Mouse (Mus musculus) thymus, postnatal 36 days (tissue): ENCODE measurements around the gene Tssk1.

ENCODE experiments used
- DNase-seq, 2 experiments: peaks; one replicate each; pipeline ENCODE4 v3.0.0; 2022; ENCODE audit warnings: mixed read lengths in 2 of 2

The Tssk1 gene

DNA sequence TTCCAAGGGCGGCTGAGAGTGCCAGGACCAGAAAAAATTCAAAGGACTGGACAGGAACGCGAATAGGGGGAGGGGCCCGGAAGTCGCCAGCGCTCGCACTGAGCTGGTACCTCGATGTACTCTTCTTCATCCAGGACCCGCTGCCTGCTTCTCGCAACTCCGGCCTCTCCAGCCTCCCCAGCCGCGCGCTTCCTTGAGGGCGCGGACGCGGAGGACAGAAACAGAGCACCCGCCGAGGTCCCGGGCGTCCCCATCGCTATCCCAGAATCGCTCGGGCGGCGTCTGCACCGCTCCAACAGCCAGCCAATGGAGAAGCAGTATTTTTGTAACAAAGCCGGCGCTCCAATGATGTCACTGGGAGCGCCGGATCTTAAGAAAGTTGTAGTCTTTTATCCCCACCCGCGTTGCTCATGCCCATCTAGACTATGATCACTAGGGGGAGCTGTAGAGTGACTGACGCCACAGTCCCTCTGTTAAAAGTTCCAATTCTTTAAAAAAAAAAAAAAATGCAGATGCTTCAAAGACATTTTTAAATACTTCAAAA lies 17.1 kb downstream of the Tssk1 start, which contains the start of gene Ess2:
Ess2 (minus strand) TSS at position 297 of the 544 bp plus-strand sequence.
- peak; percentile 83 to 89 for DNase-seq

DNA sequence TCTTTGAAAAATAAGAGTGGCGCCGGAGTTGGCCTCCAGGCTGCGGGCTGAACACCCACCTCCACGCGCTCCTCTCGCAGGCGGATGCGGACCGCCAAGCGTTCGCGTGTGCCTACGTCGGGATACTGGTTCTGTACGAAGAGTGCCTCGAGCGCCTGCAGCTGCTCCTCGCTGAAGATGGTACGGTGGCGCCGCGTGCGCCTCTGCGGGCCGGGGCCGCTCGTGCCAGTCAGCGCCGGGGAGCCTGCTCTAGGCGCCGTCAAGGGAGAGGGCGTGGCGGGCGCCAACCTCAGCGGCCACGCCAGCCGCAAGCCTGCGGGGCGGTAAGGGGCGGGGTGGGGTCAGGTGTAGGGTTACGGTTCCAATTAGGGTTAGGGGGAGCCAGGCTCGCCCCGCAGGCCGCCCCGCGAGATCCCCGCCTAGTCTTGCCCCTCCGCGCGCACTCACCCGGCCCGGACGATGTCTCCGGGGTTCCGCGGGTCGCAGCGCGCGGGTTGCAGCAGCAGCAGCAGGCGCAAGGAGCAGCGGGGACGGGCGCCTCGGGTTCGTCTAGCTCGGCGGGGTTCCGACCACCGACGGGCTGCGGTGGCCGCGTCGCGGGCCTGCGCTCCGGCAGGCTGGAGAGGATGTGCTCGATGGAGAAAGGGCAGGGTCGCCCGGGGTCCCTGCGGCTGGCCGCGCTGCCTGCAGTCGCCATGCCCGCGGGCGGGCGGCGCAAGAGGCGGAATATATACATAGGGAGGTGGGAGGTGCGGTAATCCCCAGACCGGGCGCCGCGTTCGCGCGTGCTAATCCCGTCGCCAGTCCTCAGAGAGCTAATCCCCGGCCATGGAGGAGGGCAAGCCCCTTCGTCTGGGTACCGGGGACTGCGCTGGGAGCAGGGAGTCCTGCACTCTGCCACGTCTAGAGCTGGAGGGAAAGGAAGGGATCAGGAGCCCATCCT lies 20.6 kb downstream of the Tssk1 start, which contains the start of gene Gsc2:
Gsc2 (minus strand) TSS at position 753 of the 943 bp plus-strand sequence.
- no peak for DNase-seq

DNA sequence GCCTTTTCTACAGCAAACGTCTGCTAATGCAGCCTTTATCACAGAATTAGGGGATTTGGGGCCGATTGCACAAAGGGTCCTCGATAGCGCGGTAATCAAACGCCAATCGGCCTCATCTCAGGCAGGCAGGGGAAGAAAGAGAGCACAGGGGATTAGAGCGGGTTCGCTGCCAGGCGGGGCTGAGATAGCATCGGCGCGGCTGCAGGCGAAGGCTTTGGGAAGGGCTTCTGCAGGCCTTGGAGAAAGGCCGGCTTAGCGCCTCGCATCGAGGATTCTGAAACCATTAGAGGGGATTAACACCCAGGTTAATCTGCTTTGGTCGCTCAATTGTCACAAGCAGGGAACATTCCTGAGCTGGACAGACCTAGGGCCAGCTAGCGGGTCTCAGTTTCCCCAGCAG lies 26.6 kb downstream of the Tssk1 start:
- DNase-seq = no peak

DNA sequence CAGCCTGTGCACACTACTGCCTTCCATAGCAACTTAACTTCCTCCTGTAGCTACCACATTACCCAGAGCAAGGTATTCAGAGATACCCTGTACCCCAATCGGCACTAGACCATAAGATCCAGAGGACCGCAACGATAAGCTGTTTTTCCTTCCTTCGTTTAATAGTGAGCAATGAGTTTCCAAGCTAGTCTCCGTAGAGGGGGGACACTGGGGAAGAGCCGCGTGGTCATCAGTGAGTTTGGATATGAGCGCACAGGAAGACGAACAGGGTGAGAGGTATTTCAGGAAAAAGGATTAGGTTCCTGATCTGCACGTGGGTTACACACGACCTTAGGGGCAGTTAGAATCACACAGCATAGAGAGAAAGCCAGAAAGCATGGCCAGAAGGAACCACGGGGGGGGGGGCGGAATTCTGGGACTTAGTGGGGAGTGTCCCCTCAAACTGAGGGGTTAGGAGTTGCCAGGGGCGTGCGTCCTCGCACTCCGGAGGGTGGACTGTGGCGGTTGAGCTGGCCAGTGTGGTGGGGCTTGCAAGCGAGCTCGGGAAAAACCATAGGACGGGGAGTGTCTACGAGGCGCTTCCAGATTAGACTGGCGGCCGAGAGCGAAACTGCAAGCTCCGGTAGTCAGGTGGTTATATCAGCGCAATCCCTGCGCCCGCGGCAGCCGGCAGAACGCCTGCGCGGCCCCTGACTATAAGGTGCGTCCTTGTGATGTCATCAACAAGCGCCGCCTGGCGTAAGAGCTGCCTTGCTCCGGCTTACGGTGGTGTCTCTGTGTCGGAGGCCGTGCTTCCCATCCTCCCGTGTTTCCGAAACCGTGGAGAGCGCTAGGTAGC lies 27.5 kb downstream of the Tssk1 start:
- DNase-seq = peak; percentile 91 to 93

DNA sequence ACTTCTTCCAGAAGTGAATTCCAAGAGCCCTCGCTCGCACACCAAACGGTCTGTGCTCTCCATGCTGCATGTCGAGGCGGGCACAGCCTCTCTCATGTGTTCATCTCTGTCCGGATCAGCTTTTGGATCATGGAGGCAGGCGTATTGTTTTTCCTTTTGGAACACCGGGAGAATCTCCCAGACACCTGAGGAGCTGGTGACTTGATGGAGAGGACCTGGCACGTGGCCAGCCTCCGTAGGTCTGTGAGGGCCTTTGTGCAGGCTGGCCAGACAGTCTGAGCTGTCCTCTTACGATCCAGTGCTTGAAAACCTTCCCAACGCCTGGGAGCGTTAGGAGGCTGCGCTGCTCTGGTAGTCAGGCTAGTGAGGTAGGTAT lies 28.1 kb downstream of the Tssk1 start:
- DNase-seq = peak in 1 of 2 experiments; percentile 30

DNA sequence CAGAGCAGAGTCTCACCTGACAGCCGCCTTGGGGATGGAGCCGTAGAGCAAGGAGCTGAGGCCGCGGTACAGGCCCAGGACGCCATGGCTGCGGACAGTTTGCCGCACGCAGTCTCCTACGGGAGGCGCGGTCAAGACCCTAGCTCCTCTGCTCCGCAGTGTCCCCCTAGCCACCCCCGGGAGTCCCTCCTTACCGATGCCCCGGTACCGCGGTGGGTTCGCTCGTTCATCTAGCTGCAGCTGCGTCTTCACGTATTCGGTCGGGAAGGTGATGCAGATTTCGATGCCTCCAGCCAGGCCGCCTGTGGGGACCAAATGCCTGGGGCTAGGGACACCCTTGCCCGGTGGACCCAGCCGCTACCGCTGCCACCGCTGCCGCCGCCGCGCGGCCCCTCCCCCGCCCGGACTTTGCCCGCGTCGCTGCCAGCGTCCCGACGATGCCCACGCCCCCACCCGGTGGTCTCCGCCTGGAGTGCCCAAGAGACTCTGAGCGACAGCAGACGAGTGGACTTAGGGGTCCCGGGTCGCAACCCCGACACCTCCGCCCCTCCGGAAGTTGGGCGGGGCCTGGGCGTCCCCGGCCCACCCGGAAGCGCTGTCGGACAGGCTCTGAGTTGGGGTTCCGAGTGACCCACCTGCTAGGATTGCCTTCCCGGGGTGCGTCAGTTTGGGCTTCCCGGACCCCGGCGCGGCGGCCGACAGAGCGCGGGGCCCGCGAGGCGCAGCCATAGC lies 33.5 kb downstream of the Tssk1 start:
- DNase-seq = peak; percentile 54 to 66

DNA sequence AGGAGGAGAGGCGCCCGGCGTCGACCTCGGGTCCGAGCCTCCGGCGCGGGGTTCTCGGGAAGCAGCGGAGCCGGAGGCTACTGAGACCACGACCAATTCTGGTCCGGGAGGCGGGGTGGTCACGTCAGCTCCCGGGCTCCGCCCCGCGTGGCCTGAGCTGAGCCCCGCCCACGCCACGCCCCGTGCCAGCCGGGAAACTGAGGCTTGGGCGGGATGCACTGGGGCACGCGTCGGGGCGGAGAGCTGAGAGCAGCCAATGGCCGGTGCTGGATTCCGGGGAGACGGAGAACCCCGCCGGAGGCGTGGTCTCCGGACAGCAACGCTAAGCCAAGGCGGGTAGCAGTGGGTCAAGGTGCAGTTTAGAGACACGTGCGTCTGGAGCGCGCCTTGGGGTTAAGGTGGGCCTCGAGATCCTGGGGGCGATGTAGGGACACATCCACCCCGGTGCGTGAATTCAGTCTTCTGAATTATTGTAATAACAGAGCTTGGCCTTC lies 34.1 kb downstream of the Tssk1 start, which contains the start of gene Slc25a1:
Slc25a1 (minus strand) TSS at position 133 of the 494 bp plus-strand sequence.
- DNase-seq = peak; percentile 69 to 76

DNA sequence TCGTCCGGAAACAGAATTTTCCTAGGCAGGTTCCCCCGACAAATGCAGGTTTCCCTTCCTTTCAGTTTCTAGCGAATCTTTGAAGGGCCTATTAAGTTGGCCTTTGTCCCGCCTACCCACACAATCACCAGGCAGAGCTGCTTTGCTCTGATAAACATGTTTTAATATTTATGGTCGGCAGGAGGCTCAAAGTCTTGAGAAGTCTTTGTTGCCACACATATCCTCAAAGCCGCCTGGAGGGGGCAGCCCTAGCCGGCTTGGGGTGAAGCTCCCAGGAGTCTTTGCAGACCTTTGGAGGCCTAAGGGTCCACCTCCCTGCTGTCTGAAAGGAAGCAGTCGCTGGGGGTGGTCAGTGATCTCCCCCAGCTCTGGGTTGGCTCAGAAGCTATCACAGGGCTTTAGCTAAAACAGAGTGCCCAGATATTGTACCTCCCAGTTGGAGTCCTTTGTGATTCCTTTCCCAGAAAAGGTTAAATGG lies 34.6 kb downstream of the Tssk1 start:
- peak; percentile 68 to 76 for DNase-seq

DNA sequence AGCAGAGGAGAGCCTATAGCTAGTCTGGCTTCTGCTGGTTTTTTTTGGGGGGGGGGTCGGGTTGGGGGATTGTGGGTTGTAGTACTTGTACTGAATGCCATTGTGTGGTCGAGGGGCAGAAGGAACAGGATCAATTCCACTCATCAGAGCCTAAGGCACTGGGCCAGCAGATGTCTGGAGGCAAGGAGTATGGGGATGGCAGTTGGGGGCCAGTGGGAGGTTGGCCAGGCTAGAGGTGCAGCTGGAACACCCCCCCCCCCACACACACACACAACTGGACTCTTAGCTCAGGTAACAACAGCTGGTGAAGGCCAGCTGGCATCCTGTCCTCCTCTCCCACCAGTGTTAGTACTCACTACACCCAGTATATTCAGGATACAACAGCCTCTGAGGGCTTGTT lies 35.2 kb downstream of the Tssk1 start:
- no peak for DNase-seq

DNA sequence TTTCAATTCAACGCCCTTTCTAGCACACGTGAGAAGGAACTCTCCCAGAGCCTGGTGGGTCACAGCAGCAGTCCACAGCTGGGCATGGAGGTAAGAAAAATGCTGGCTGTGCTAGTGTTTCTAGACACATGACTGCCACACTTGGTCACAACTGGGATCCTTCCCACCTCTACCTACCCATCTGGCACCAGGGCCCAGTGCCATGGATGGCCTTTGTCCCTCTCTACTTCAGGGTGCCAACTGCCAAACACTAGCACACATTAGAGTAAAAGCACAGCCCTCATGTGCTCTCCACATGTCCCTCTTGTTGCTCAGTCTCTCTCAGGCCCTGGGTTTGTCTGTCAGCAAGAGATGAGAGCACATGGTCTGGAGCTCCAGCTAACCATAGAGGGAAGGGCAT lies 35.6 kb downstream of the Tssk1 start:
- no peak for DNase-seq

DNA sequence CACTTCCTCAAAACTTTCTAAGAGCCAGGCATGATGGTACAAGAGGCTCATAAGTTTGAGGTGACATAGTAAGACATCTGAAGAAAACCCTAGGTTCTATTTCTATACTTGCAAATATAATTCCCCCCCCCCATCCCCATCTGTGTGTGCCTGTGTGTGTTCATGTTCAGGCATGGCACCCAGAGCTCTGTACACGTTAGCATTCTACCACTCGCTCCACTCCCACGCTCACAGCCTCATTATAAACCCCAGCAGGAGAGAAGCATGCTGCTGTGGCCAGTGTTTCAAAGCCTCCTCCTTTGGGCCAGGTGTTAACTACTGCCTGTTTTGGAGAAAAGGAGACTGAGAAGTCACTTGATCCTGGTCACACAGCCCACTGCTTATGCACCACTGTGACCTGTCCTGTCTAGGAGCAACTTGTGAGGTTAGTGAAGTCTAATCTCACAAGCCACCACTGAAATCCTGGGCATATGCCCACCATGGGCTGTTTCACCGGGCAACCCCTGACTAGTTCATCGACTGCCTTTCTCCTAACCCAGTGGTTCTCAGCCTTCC lies 38.0 kb downstream of the Tssk1 start:
- no peak for DNase-seq

DNA sequence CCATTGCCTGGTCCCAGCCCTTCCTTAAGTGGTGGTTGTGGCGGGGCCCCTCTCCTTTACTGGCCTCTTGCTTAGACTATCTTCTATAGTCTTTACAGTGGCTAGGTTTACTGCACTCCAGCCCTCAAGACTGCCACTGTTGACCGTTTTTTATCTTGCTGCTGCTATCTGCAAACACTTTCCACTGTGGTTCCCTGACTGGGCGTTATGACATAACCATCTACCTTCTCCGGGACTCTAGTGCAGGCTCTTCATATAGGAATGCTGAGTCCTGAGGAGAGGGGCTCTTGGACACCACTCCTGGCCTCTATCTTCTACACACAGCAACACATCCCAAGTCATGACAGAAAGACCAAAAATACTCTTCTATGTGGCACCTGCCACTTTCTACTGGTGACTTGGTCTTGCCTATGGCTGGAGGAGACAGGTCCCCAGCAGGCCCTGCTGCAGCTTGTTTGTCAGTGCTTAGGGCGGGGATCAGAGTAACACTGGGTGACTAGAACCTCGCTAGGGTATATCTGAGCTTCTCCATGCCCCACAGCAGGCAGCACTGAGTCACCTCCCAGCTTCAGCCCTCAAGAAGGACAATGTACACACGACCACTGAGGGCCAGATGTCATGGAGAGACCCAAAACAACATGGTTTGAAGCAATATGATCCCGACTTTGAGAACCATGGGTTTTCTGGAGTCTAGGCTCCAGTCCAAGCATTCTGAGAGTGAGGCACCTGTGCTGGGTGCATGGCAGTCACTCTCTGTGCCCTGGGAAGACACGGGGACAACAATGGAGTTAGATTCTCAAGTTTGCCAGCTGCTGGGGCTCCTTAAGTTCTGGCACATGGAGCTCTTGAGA lies 39.8 kb downstream of the Tssk1 start:
- DNase-seq = no peak

DNA sequence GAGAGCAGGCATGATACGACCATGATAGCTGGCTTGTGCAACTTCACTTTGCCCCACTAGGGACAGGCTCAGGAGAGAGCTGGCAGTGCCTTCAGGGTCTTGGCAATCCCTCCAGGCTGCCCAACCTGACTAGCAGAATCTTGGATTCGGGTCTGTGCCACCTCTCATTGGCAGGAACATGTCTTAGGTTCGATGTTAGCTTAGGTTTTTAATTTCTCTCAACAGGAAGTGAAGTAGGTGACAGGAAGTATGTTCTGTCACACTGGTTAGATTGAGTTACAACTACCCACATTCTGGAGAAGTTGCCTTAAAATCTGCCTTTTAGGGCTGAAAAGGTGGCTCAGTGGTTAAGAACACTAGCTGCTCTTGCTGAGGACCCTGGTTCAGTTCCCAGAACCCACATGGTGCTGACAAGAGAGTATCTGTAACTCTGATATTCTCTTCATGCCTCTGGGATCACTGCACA lies 40.5 kb downstream of the Tssk1 start:
- DNase-seq = no peak

DNA sequence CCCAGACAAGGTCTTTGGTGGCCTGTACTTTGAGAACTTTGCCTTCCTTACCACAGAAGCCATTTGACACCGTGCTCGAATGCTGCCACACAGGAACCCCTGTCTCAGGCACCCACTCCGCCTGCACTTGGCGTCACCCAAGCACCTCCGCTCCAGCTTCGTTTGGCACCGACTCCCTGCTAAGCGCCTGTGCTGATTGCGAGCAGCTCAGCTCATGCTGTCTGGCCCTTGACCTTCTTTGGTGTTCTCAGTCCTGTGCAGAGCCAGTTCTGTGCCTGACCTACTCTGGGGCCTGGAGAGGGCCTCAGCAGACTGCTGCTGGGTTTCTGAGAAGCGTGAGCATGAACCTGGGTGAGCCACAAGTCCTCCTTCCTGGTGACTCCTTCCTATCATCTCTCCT lies 42.8 kb downstream of the Tssk1 start:
- no peak for DNase-seq

DNA sequence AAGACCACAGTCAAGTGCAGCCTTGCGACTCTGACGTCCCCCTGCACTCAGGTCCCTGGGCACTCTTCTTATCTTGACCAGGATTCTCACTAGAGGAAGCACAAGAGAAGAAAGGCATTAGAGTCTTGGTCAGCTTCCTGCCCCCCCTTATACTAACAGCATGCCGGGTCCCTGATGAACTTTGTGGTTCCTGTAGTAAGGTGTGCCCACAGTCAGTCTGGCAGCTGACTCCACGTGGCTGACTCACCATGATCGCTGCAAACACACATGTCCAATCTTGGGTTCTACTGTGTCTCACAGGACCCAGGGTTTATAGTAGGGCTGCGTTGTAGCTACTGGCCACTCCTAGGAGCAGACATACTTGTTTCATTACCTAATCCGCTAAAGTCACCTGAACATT lies 44.2 kb downstream of the Tssk1 start:
- no peak for DNase-seq

DNA sequence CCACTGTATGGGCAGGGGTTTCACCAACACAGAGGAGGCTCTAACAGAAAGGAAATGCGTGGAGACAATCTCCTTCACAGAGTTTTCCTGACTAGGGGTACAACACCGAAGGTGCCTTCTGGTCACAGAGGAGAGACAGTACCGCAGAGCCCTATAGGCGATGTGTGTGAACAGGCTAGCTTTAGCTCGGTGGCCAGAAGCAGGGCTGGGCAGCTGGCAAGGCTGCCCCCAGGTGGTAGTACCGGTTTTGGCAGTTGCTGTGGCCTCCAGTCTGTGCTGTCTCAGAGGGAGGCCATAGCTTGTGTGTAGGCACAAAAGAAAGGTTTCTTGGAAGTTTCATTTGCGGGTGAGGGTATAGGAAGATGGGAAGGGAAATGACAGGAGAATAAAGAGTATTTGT lies 44.8 kb downstream of the Tssk1 start:
- DNase-seq = peak; percentile 68 to 69

DNA sequence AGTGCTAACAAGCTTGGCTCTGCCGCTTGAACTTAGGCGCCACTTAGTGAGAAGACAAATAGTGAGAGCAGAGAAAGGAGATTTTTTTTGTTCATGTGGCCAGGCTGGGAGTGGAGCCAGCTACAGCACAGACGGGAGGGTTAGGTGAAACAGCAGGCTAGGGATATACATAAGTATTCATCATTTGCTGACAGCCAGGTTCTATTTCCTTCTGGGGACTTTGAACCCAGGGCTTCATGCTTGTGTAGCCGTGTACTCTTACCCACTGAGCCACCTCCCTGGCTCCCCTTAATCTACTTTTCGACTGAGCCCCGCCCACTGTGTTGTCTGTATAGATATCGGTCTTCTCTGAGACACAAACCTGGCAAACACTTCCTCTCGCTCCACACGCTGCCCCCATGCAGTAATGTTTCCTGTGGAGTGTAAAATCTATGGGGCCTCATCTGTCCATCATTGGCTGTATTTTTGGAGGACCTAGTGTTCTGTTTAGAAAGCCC lies 45.3 kb downstream of the Tssk1 start:
- no peak for DNase-seq

DNA sequence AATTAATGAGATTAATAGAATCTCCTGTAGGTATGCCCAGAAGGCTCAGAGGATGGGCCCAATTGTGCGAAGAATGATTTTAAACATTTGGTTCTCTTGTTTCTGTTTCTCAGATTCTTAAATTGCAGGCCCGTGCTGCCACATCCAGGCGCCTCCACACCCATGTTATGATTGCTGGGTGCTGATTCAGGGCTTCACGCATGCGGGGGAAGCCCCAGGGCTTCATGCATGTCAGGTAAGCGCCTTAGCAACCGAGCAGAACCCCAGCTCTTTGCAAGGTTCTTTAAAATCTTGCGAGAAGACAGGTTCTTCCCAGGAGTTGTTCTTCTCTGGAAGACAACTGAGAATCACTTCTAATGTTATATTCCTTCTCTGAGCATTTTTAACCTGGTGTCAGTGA lies 49.4 kb downstream of the Tssk1 start:
- no peak for DNase-seq

DNA sequence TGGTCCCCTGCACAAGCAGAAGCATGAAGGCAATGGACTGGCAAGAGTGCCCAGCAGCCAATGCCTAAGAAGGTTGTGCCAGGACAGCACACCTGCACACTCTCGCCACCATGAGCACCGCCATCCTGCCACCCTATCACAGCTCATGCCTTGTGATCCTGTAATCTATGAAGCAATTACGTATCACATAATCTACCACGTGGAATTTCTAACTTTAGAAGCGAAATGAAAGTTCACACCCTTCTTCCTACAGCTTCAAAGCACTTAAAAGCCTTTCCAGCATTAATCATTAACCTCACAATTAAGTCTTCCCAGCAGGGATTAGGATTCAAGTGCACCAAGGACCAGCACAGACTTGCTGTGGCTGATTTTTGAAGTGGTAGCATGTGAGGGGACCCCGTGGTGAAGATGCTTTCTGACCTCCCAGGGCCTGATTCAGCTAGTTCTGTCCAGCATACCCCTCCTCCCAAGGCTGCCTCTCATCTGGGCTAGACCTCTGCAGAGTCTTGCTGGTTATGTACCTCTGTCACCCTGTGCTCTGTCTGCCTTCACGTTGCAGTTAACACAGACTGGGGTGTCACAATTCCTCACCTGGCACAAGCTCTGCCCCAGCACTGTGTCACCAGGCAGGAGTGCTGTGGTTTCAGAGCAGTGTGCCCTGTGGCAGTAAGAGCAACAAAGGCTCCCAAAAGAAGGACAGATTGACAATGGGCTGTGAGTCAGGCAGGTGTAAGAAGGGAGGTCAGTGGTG lies 51.2 kb downstream of the Tssk1 start:
- no peak for DNase-seq
